Mouse (Mus musculus) lung, postnatal 0 days (tissue): ENCODE results near the gene Ncf1. TPM values are rescaled to one million over a fixed set of nuclear protein-coding genes. Genes with fewer than 3 reads are reported as not detected.
A peak's percentile ranks its signal among the peaks of the same experiment; 100 is the strongest.

Source experiments
- ATAC-seq: fragments of 200-750 bp; cut with Nextera tagmentation; 2 replicates; pipeline ENCODE4 v1.8.0; 2017; ENCODE audit warnings: moderate library complexity
- DNase-seq: peaks from one replicate; pipeline ENCODE4 v3.0.0-alpha.2; 2016; ENCODE audit warnings: low spot score
- H3K27ac ChIP-seq: fragments of 300-500 bp; sonication (generic); 2 replicates; pipeline ENCODE4 v1.5.1; 2014; ENCODE audit warnings: antibody characterized with exemption, mild to moderate bottlenecking, low read length, mixed read lengths
- H3K27me3 ChIP-seq: fragments of 300-500 bp; sonication (generic); replicated peaks from 2 replicates; pipeline ENCODE4 v1.6.1; 2014; ENCODE audit warnings: low read length, mixed read lengths; ENCODE audit not compliant: insufficient read depth
- H3K36me3 ChIP-seq: fragments of 300-500 bp; sonication (generic); 2 replicates; pipeline ENCODE4 v1.6.1; 2014; ENCODE audit warnings: low read length, mixed read lengths; ENCODE audit not compliant: insufficient read depth
- H3K4me1 ChIP-seq: fragments of 300-500 bp; sonication (generic); 2 replicates; pipeline ENCODE4 v1.6.1; 2014; ENCODE audit warnings: antibody characterized with exemption, low read depth, low read length, mixed read lengths; ENCODE audit not compliant: insufficient read depth
- H3K4me2 ChIP-seq: fragments of 300-500 bp; sonication (generic); replicated peaks from 2 replicates; pipeline ENCODE4 v1.6.1; 2014; ENCODE audit warnings: low read depth, mild to moderate bottlenecking, low read length, moderate library complexity, mixed read lengths
- H3K4me3 ChIP-seq: fragments of 300-500 bp; sonication (generic); 2 replicates; pipeline ENCODE4 v1.5.1; 2014; ENCODE audit warnings: low read depth, low read length
- H3K9ac ChIP-seq: fragments of 300-500 bp; sonication (generic); replicated peaks from 2 replicates; pipeline ENCODE4 v1.6.1; 2014; ENCODE audit warnings: low read depth, mild to moderate bottlenecking
- H3K9me3 ChIP-seq: fragments of 300-500 bp; sonication (generic); 2 replicates; pipeline ENCODE4 v1.6.1; 2016; ENCODE audit warnings: low read length, mixed read lengths
- CTCF ChIP-seq: IDR thresholded peaks from 2 replicates; pipeline ENCODE4 v1.5.1; 2016; ENCODE audit warnings: antibody characterized with exemption, mild to moderate bottlenecking
- EP300 ChIP-seq: IDR thresholded peaks from 2 replicates; pipeline ENCODE4 v1.6.1; 2016; ENCODE audit warnings: antibody characterized with exemption, mild to moderate bottlenecking, control low read depth
- WGBS: fragments of 180-500 bp; shearing (Covaris S2); extraction: QIAGEN DNeasy Blood & Tissue Kit; methylation state at CpG from one replicate; pipeline ENCODE4 v1.1.7; 2014; 5-methylcytosine and 5-hydroxymethylcytosine counted together
- polyA plus RNA-seq: library from polyadenylated mRNA; unstranded; fragments of >200 nt; fragmentation: Nextera tagmentation; extraction: Ambion mirVana; gene quantifications from 2 replicates; pipeline ENCODE4 v1.2.1, GENCODE M21; 2015

The Ncf1 gene
- polyA plus RNA-seq, 1 experiment from 2014 or later = 19.6 TPM

GRCm38 (mm10) chr5:134270566-134270965 lies 41.1 kb upstream of the Ncf1 start:
- TF ChIP-seq EP300 = no peak
- DNase-seq = no peak
- Histone ChIP-seq H3K4me3 (no peak overlapping the region), H3K9me3 (no peaks in the 10 kb centered on the region), H3K27ac (no peak overlapping the region), H3K4me2 (no peak overlapping the region), H3K36me3 (peaks cover 35% of the 10 kb centered on the region), H3K9ac (no peak overlapping the region), H3K4me1 (no peaks in the 10 kb centered on the region), H3K27me3 (no peaks in the 10 kb centered on the region)
- WGBS = 81% methylated on average over 4 of the region's 4 CpGs
- no peak for ATAC-seq

GRCm38 (mm10) chr5:134269751-134270150 lies 40.3 kb upstream of the Ncf1 start:
- no peaks in the 10 kb centered on the region for H3K27me3 ChIP-seq
- H3K9ac ChIP-seq = no peak overlapping the region
- ATAC-seq (peak; percentile 49), DNase-seq (no peak)
- H3K27ac ChIP-seq = no peak overlapping the region
- H3K36me3 ChIP-seq = peaks cover 28% of the 10 kb centered on the region
- H3K9me3 ChIP-seq = no peaks in the 10 kb centered on the region
- H3K4me1 ChIP-seq = no peaks in the 10 kb centered on the region
- 71% methylated on average over 5 of the region's 5 CpGs for WGBS
- no peak for TF ChIP-seq CTCF
- TF ChIP-seq EP300 = peak; percentile 61
- H3K4me3 ChIP-seq = no peak overlapping the region
- H3K4me2 ChIP-seq = no peak overlapping the region

- TF ChIP-seq CTCF = no peak
- TF ChIP-seq EP300 = no peak
- Histone ChIP-seq H3K36me3 (peaks cover 36% of the 10 kb centered on the region), H3K4me1 (no peaks in the 10 kb centered on the region), H3K9me3 (no peaks in the 10 kb centered on the region), H3K4me2 (no peak overlapping the region), H3K9ac (no peak overlapping the region), H3K27me3 (no peaks in the 10 kb centered on the region), H3K4me3 (no peak overlapping the region), H3K27ac (no peak overlapping the region)
- no peak for ATAC-seq
- WGBS = 97% methylated on average over 8 of the region's 8 CpGs
- no peak for DNase-seq
Observed at GRCm38 (mm10) chr5:134268751-134269150, 39.3 kb upstream of the Ncf1 start.

- 81% methylated on average over 18 of the region's 18 CpGs for WGBS
- H3K36me3 ChIP-seq = peaks cover 38% of the 10 kb centered on the region
Observed at GRCm38 (mm10) chr5:134266404-134266803, 37.0 kb upstream of the Ncf1 start.

GRCm38 (mm10) chr5:134265890-134266289 lies 36.5 kb upstream of the Ncf1 start:
- no peak overlapping the region for H3K4me2 ChIP-seq
- no peak for ATAC-seq
- TF ChIP-seq CTCF (no peak), EP300 (no peak)
- no peak overlapping the region for H3K27ac ChIP-seq
- H3K9ac ChIP-seq = no peak overlapping the region
- H3K4me3 ChIP-seq = no peak overlapping the region
- no peak for DNase-seq
- peaks cover 38% of the 10 kb centered on the region for H3K36me3 ChIP-seq
- no peaks in the 10 kb centered on the region for H3K27me3 ChIP-seq
- H3K4me1 ChIP-seq = no peaks in the 10 kb centered on the region
- 68% methylated on average over 2 of the region's 2 CpGs for WGBS
- H3K9me3 ChIP-seq = no peaks in the 10 kb centered on the region

More at GRCm38 (mm10) chr5:134266404-134266803, 37.0 kb upstream of the Ncf1 start:
- ATAC-seq = no peak; the same call in 1 of the 2 replicates
- H3K9me3 ChIP-seq = no peaks in the 10 kb centered on the region
- TF ChIP-seq CTCF (no peak), EP300 (no peak)
- no peaks in the 10 kb centered on the region for H3K27me3 ChIP-seq
- no peak overlapping the region for H3K27ac ChIP-seq
- no peak overlapping the region for H3K9ac ChIP-seq
- H3K4me2 ChIP-seq = no peak overlapping the region
- no peaks in the 10 kb centered on the region for H3K4me1 ChIP-seq
- H3K4me3 ChIP-seq = no peak overlapping the region
- DNase-seq = no peak

GRCm38 (mm10) chr5:134260001-134260636 lies 30.7 kb upstream of the Ncf1 start:
- DNase-seq (no peak), ATAC-seq (no peak)
- H3K27me3 ChIP-seq = no peaks in the 10 kb centered on the region
- H3K36me3 ChIP-seq = peaks cover 66% of the 10 kb centered on the region
- no peak overlapping the region for H3K4me3 ChIP-seq
- WGBS = 90% methylated on average over 9 of the region's 9 CpGs
- H3K9me3 ChIP-seq = no peaks in the 10 kb centered on the region
- H3K4me1 ChIP-seq = peaks cover 3% of the 10 kb centered on the region; the same call in 1 of the 2 replicates
- no peak overlapping the region for H3K9ac ChIP-seq
- TF ChIP-seq CTCF (no peak), EP300 (no peak)
- H3K4me2 ChIP-seq = no peak overlapping the region
- H3K27ac ChIP-seq = no peak overlapping the region
